Mouse (Mus musculus) A20 (cell line): ENCODE measurements around the gene Afmid.

Experiments used
- DNase-seq: peaks from one replicate; pipeline ENCODE4 v3.0.0-alpha.2; 2011; ENCODE audit warnings: low read depth, low spot score

The Afmid gene

DNA sequence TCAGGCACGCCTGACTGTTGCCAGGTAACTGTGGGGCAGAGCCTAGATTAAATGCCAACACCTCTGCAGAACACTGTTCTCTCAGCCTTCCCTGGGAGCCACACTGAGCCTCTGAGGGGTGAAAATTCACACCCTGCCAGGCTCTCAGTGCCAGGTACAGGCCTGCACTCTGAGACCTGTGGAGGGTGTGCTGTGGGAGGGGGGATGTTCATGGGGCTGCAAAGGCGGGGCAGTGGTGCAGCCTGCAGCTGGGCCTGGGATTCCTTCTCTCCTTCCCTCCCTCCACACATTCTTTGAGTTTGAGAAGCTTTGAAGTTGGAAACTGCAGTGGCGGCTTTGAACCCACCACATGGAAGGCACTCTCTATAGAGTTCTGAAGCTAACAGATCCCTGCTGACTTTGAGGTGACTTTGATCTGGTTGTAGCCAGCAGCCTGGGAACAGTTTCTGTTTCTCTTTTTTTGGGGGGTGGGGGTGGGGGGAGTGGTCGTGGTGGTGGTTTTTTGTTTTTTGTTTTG lies 31.6 kb upstream of the Afmid start:
- no peak for DNase-seq

DNA sequence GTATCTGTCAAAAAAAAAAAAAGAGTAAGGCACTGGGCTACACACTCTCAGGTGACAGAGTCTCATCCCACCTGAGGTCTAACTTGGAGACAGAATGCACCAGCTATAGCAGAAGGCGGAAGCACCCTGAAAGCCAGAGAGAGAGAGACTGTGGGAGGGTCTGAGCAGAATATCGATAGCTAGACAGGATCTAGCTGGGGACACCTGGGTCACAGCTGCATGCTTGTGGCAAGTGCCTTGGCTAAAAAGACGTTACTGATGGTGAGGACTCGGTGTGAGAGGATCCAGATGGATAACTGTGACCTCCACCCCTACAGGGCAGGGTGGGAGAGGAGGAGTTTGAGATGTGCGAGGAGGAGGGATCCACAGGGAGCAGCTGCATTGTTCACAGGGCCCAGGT lies 28.8 kb upstream of the Afmid start:
- peak; percentile 91 for DNase-seq

DNA sequence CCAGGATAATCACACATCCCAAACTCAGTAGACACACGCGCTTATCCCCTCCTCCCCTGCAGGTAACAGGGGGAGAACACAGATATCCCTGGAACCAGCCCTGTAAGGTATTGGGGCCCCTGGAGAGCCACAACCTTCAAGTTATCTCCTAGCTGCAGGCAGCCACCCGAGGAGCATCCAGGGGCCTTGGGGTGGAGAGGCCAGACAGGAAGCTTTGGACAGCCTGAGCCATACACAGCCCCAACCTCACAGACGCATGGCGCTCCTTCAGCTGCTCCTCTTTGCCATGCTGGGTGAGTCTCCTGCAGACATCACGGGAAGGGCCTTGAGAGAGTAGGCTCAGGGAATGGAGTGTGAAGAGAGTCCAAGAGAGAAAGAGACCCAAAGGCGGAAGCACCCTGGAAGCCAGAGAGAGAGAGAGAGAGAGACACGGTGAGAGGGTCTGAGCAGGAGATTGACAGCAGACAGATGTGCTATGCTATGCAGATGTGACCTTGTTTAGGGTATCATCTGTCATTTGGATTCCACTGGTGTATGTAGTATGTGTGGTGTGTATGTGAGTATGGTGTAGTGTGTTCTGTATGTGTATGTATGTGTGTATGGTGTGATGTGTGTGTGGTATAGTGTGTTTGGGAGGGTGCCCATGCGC lies 28.1 kb upstream of the Afmid start, which contains the start of gene 6030468B19Rik:
6030468B19Rik (plus strand) TSS at position 150 of the 649 bp plus-strand sequence.
- peak; percentile 78 for DNase-seq

- DNase-seq = peak; percentile 93
These were observed 27.6 kb upstream of the Afmid start for GRCm38 (mm10) chr11:117798160-117798541.

GRCm38 (mm10) chr11:117799174-117799573 lies 26.6 kb upstream of the Afmid start:
- peak; percentile 89 for DNase-seq

DNA sequence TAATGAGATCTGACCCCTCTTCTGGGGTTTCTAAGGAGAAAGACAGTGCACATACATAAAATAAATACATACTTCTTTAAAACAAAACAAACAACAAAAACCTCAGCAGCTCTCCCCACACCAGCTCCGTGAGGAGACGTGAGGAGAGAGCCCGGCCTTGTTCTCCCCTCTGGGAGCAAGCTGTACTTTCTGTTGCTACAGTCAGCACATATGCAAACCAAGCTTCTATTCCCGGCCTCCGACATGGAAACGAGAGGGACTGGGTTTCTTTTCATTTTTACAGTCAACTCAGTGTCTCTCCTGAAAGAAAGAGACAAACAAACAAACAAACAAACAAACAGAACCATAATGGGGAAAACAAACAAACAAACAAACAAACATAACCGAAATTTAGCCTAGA lies 25.7 kb upstream of the Afmid start:
- DNase-seq = peak; percentile 63

DNA sequence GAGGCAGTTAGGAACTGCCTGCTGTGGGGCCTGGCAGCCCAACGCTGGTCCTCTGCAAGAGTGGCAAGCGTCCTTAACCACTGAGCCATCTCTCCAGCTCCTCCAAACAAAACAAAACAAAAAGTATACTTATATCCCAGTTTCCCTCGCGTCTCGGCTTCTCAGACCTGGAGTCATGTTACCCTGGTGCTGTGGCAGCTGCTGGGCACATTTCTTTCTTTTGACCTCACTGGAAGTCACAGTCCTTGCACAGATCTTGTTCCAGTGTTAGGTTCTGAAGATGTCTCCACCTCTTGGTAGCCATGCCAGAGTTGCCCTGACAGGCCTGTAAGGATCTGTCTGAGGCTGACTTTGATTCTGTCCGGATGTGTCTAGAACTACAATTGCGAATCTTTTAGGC lies 24.1 kb upstream of the Afmid start:
- no peak for DNase-seq

- no peak for DNase-seq
These were observed 22.5 kb upstream of the Afmid start for GRCm38 (mm10) chr11:117803166-117803688.

DNA sequence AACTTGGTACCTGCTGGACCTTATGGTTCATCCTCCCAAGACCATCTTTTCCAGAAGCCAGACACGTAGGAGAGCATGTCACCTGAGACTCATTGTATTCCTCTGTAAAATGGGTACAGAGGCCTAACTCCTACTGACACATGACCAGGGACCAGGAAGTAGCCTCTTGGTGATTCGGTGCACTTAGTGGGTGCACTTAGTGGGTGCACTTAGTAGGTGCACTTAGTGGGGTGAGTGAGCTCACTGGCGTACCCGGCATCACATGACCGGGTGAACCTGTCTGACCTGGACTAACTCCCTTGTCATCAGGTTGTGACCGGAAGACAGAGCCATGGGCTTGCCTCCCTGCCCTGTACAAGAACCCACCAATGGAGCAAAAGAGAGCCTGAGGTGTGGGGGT lies 18.9 kb upstream of the Afmid start:
- no peak for DNase-seq

DNA sequence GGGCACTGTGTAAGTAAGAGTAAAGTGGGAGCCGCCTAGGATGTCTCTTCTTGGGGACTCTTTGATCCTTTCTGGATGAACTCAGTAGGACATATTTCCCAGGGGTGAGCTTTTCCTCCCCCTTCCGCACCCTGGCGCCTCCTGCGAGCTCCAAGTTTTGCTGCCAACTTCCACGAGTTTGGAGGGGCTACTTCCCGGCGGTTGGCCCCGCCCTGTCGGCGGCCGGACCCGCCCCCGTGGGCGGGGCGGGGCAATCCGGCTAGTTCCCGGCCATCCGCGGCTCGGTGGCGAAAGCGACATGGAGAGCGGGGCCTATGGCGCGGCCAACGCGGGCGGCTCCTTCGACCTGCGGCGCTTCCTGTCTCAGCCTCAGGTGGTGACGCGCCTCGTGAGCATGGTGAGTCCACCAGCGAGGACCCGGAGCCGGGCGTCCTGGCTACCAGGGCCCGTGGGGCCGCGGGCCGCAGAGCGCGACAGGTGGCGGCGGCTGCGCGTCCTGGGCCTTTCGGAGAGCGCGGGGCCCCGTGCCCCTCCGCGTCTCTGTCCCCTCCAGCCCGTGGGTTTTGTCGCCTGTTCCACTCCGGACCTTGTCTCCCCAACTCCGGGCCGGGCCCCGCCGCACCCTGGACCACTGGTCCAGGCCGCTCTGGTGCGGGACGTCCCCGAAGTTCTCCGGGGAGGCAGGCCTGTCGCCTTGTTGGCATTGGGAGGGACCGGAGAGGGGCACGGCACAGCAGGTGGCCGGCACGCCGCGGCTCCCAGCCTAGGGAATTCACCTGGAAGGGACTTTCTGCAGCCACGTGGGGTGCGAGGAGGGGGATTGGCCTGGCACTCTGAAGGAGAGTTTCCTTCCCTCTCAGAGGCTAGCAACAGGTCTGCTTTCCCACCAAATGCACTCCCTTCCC lies 16.1 kb upstream of the Afmid start, which contains the start of the genes Gm20708 and Syngr2:
Gm20708 (plus strand) TSS at position 262 of the 905 bp plus-strand sequence.
Syngr2 (plus strand) TSS at position 262 of the 905 bp plus-strand sequence.
- peak; percentile 87 for DNase-seq

DNA sequence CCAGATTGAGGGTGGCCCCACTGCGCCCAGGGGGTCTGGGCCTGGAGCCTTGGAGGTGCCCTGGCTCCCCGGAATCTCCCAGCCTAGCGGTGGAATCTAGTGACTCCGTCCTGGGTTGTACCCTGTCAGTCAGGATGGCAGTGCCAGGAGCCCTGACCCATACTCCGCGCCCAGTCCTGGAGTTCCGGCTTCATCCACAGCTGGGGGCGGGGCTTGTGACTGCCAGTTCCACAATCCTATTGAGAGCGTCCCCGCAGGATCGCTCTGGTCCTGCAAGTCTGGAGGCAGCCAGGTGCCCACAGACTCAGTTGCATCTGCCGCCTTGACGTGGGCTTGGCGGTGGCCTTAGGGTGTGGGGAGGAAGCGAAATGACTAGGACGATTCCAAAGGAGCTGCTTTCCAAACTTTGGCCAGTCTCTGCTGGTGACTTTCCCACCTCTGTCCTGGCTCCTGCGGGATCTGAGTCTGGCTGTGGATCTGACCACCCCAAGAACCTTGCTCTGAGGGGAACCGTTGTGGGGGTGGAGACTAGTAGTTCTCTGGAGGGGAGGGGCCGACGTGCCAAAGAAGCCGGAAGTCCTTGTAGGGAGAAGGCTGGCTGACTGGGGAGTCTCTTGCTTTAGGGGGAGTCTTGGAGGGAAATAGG lies 15.2 kb upstream of the Afmid start:
- DNase-seq = peak; percentile 93

DNA sequence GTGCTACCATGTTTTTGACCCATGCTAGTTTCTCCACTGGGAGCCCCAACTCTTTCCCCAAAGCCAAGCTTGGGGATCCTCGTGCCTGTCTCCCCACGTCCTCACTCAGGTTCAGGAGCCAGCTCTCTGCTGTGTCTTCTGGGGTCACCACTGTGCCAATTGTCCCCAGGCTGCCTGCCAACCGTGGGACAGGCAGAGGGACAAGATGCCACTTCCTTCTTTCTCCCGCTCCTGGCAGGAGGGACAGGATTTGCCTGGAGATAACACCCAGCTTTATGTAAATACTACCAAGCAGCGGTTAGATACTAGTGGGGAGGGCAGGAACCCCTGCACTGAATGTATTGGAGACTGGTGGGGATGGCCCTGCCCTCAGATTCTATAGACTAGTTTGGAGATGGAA lies 11.9 kb upstream of the Afmid start:
- no peak for DNase-seq

GRCm38 (mm10) chr11:117814704-117815366 lies 10.9 kb upstream of the Afmid start:
- DNase-seq = peak; percentile 10

GRCm38 (mm10) chr11:117815850-117816249 lies 9.9 kb upstream of the Afmid start:
- DNase-seq = peak; percentile 24

DNA sequence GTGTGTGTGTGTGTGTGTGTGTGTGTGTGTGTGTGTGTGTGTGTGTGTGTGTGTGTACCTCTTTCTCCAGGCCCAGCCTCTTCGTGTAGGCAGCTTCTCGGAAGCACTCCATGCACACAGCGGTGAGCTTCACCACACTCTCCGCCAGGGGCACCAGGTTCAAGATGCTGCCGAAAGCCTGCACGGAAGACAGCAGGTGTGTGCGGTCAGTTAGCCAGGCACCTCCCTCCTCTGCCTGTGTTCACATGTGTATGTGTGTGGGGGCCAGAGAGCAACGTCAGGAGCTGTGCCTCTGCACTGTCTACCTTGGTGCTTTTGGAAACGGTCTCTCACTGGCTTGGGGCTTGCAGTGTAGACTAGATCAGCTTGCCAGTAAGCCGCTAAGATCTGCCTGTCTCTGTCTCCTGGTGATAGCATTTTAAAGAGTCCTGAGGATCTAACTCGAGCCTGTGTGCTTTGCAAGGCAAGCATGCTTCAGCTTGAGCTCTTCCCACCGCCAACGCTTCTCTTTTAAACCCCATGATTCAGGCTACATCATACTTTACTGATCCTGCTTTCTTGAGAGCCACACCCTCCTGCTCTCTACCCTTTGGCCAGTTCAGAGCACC lies 9.2 kb upstream of the Afmid start:
- DNase-seq = peak; percentile 28

DNA sequence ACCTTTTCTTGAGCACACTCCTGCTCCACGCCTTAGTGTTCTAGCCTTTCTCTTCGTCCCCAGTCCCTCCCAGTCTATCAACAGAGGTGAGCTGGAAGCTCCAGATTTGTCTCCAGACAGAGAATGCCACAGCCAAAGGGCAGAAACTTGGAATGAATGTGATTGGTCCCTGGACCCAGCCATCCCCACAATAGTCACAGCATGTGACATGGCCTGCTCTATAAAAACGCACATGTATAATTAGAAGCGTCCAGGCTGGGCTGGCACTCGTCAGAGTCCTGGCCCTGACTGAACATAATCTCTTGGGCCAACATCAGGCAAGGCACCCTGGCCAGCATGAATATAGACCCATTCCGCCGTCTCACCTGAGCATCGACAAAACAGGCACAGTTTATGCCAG lies 6.6 kb upstream of the Afmid start:
- DNase-seq = no peak

DNA sequence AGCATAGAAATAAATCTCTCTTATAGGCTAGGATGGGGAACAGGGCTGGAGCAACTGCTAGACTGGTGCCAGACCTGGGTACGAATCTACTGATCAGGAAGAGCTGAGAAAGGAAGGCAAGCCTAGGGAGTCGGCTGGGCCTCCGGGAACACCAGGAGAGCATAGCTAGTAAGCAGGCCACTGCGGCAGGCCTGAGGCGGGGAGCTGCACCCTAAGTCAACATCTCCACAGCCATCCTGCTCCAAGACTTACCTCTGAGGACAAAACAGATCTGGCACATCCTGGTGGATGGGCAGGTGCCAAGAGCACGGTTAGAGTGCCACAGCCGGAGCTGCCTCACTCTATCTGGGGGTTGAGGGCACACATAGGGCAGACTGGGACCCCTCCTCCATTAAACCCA lies 5.6 kb upstream of the Afmid start:
- DNase-seq = no peak

DNA sequence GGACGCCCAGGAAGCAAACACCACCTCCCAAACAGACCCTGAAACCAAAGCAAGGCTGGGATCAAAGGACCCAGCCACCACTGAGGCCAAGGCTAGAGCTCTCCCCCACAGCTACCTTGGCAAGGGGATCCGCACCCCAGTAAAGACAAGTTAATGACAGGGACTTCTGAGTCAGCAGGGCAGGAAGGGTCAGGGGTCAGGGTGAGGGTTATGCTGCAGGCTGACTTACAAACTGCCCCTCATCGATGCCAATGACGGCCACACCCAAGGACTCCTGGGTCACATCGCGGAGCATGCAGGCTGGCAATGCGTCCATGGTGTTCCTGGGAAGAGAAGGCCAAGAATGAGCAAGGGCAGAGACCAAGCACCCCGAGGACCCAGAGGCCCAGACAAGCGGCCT lies 3.9 kb upstream of the Afmid start:
- DNase-seq = no peak

GRCm38 (mm10) chr11:117822728-117823241 lies 2.9 kb upstream of the Afmid start:
- DNase-seq = no peak

DNA sequence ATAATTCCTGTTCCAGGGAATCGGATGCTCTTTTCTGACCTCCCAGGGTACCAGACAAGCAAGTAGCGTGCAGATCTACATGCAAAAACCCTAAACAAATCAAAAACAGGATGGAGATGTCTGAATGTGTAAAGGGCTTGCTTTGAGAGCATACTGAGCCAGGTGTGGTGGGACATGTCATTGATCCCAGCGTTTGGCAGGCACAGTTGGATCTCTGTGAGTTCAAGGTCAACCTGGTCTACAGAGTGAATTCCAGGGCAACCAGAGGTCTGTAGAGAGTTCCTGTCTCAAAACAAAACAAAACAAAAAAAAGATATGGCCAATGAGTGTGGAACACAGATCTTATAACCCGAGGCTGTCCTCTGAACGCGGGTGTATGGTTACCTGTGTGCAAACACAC lies 2.3 kb upstream of the Afmid start:
- DNase-seq = no peak
